Mouse (Mus musculus): ENCODE data around the gene Kank2.

DNA sequence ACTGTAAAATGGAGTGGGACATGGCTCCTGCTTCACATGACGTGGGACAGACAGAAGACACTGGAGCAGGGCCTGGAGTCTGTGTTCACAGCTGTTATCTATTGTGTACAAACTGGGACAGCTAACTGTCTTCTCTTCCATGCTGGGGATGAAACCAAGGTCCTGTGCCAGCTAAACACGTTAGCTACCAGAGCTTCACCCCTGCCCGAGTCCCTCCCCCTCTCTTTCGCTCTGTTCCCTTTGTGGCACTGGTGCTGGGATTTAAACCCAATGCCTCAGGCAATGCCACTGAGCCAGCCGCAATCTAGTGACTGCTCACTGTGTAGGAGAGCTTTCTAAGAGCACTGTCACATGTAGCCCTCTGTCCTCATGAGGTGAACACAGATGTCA lies 31.9 kb upstream of the Kank2 start:
- TF ChIP-seq EP300 (IDR thresholded peaks at IDR 0.05; ENCODE audit: low read depth) (no peak), CTCF (IDR thresholded peaks at IDR 0.05; ENCODE audit: low read depth) (no peak)
